Mouse (Mus musculus) MEL (cell line): ENCODE measurements around the gene Slc8a1. TPM values are rescaled to one million over a fixed set of nuclear protein-coding genes. Genes with fewer than 3 reads are reported as not detected.

Experiments
- DNase-seq: peaks from one replicate; pipeline ENCODE4 v3.0.0; 2011; ENCODE audit warnings: low read depth, low spot score
- H3K27ac ChIP-seq: 2 replicates; pipeline ENCODE4 v1.5.1; 2012; ENCODE audit warnings: low read depth, mild to moderate bottlenecking, control low read depth, low read length, moderate library complexity; ENCODE audit not compliant: control insufficient read depth
- H3K27me3 ChIP-seq, 2 experiments: fragments of 150-350 bp in 1 of 2; sonication (generic) in 1 of 2; 2 replicates each; pipeline ENCODE4 v1.6.1; 2012; ENCODE audit warnings: low read length in 2 of 2, mild to moderate bottlenecking in 2 of 2, improper control_type of control experiment in 1 of 2, moderate library complexity in 1 of 2; ENCODE audit not compliant: insufficient read depth in 2 of 2, control insufficient read depth in 1 of 2
- H3K36me3 ChIP-seq, 2 experiments: 2 replicates each; pipeline ENCODE4 v1.6.1; 2012 to 2014; ENCODE audit warnings: low read length in 2 of 2, improper control_type of control experiment in 1 of 2, inconsistent platforms in 1 of 2, mild to moderate bottlenecking in 1 of 2; ENCODE audit not compliant: insufficient read depth in 2 of 2, control insufficient read depth in 1 of 2
- H3K4me1 ChIP-seq, 2 experiments: fragments of 150-350 bp in 1 of 2; sonication (generic) in 1 of 2; 2 replicates each; pipeline ENCODE4 v1.6.1; 2012; ENCODE audit warnings: low read length in 2 of 2, improper control_type of control experiment in 1 of 2, mild to moderate bottlenecking in 1 of 2; ENCODE audit not compliant: insufficient read depth in 2 of 2, control insufficient read depth in 1 of 2
- H3K4me3 ChIP-seq, 2 experiments: fragments of 150-350 bp in 1 of 2; sonication (generic) in 1 of 2; 2 replicates each; pipeline ENCODE4 v1.5.1; 2012; ENCODE audit warnings: low read depth in 2 of 2, low read length in 2 of 2, mild to moderate bottlenecking in 2 of 2, moderate library complexity in 2 of 2, control low read depth in 1 of 2, improper control_type of control experiment in 1 of 2; ENCODE audit not compliant: control insufficient read depth in 1 of 2, insufficient read depth in 1 of 2
- H3K79me2 ChIP-seq: 2 replicates; pipeline ENCODE4 v1.6.1; 2012; ENCODE audit warnings: mild to moderate bottlenecking, low read length, moderate library complexity; ENCODE audit not compliant: control insufficient read depth, poor library complexity, insufficient read depth
- H3K9ac ChIP-seq: 2 replicates; pipeline ENCODE4 v1.6.1; 2012; ENCODE audit warnings: low read depth, mild to moderate bottlenecking, control low read depth, low read length, moderate library complexity; ENCODE audit not compliant: control insufficient read depth, poor library complexity, severe bottlenecking
- H3K9me3 ChIP-seq: fragments of 150-350 bp; sonication (generic); replicated peaks from 2 replicates; pipeline ENCODE4 v1.6.1; 2012; ENCODE audit warnings: mild to moderate bottlenecking, low read length, improper control_type of control experiment, moderate library complexity; ENCODE audit not compliant: insufficient read depth
- BHLHE40 ChIP-seq: IDR thresholded peaks from 2 replicates; pipeline ENCODE4 v1.6.1; 2012; ENCODE audit warnings: low read depth, mild to moderate bottlenecking, inconsistent platforms, low read length, improper control_type of control experiment, borderline replicate concordance
- CHD1 ChIP-seq: IDR thresholded peaks from 2 replicates; pipeline ENCODE4 v1.6.1; 2012; ENCODE audit warnings: low read depth, mild to moderate bottlenecking, inconsistent platforms, low read length, improper control_type of control experiment
- CHD2 ChIP-seq: IDR thresholded peaks from 2 replicates; pipeline ENCODE4 v1.6.1; 2011; ENCODE audit warnings: low read length, improper control_type of control experiment
- E2F4 ChIP-seq: IDR thresholded peaks from 2 replicates; pipeline ENCODE4 v1.6.1; 2011; ENCODE audit warnings: low read depth, low read length, improper control_type of control experiment, borderline replicate concordance
- GABPA ChIP-seq: IDR thresholded peaks from 2 replicates; pipeline ENCODE4 v1.6.1; 2012; ENCODE audit warnings: low read depth, mild to moderate bottlenecking, inconsistent platforms, low read length, improper control_type of control experiment, moderate library complexity
- GATA1 ChIP-seq: IDR thresholded peaks from 2 replicates; pipeline ENCODE4 v1.6.1; 2011; ENCODE audit warnings: low read depth, low read length, improper control_type of control experiment
- HCFC1 ChIP-seq: IDR thresholded peaks from 2 replicates; pipeline ENCODE4 v1.6.1; 2012; ENCODE audit warnings: low read depth, mild to moderate bottlenecking, inconsistent platforms, low read length, improper control_type of control experiment, moderate library complexity
- MAFK ChIP-seq: IDR thresholded peaks from 2 replicates; pipeline ENCODE4 v1.6.1; 2011; ENCODE audit warnings: low read depth, mild to moderate bottlenecking, low read length, improper control_type of control experiment, borderline replicate concordance
- MAX ChIP-seq: IDR thresholded peaks from 2 replicates; pipeline ENCODE4 v1.6.1; 2011; ENCODE audit warnings: low read length, improper control_type of control experiment
- MAZ ChIP-seq: IDR thresholded peaks from 2 replicates; pipeline ENCODE4 v1.6.1; 2012; ENCODE audit warnings: low read depth, mild to moderate bottlenecking, inconsistent platforms, low read length, improper control_type of control experiment
- MEF2A ChIP-seq: IDR thresholded peaks from 2 replicates; pipeline ENCODE4 v1.6.1; 2014; ENCODE audit warnings: low read depth, mild to moderate bottlenecking, inconsistent platforms, low read length, improper control_type of control experiment; ENCODE audit not compliant: poor library complexity, insufficient replicate concordance, severe bottlenecking; ENCODE audit errors: extremely low read depth
- MYC ChIP-seq: IDR thresholded peaks from 2 replicates; pipeline ENCODE4 v1.6.1; 2011; ENCODE audit warnings: low read depth, mild to moderate bottlenecking, low read length, improper control_type of control experiment, moderate library complexity
- NELFE ChIP-seq: IDR thresholded peaks from 2 replicates; pipeline ENCODE4 v1.6.1; 2011; ENCODE audit warnings: low read depth, low read length, improper control_type of control experiment
- NRF1 ChIP-seq: IDR thresholded peaks from 2 replicates; pipeline ENCODE4 v1.6.1; 2014; ENCODE audit warnings: low read depth, mild to moderate bottlenecking, inconsistent platforms, low read length, improper control_type of control experiment, moderate library complexity; ENCODE audit not compliant: poor library complexity, insufficient read depth, severe bottlenecking
- POLR2AphosphoS2 ChIP-seq: IDR thresholded peaks from 2 replicates; pipeline ENCODE4 v1.6.1; 2011; ENCODE audit warnings: low read length, improper control_type of control experiment
- RCOR1 ChIP-seq: IDR thresholded peaks from 2 replicates; pipeline ENCODE4 v1.6.1; 2012; ENCODE audit warnings: low read depth, mild to moderate bottlenecking, inconsistent platforms, low read length, improper control_type of control experiment
- SIN3A ChIP-seq: IDR thresholded peaks from 2 replicates; pipeline ENCODE4 v1.6.1; 2012; ENCODE audit warnings: low read length, improper control_type of control experiment, inconsistent platforms
- SMC3 ChIP-seq: IDR thresholded peaks from 2 replicates; pipeline ENCODE4 v1.6.1; 2011; ENCODE audit warnings: low read depth, low read length, improper control_type of control experiment
- TAL1 ChIP-seq: IDR thresholded peaks from 2 replicates; pipeline ENCODE4 v1.6.1; 2012; ENCODE audit warnings: mild to moderate bottlenecking, inconsistent platforms, low read length, moderate library complexity, mixed read lengths
- TBP ChIP-seq: IDR thresholded peaks from 2 replicates; pipeline ENCODE4 v1.8.0; 2011; ENCODE audit warnings: low read depth, low read length, improper control_type of control experiment
- USF1 ChIP-seq: IDR thresholded peaks from 2 replicates; pipeline ENCODE4 v1.6.1; 2014; ENCODE audit warnings: low read depth, mild to moderate bottlenecking, inconsistent platforms, low read length, improper control_type of control experiment, moderate library complexity
- ZC3H11A ChIP-seq: IDR thresholded peaks from 2 replicates; pipeline ENCODE4 v1.6.1; 2012; ENCODE audit warnings: low read depth, mild to moderate bottlenecking, inconsistent platforms, low read length, improper control_type of control experiment
- ZNF384 ChIP-seq: IDR thresholded peaks from 2 replicates; pipeline ENCODE4 v1.6.1; 2012; ENCODE audit warnings: low read depth, mild to moderate bottlenecking, inconsistent platforms, low read length, improper control_type of control experiment
- polyA plus RNA-seq, 2 experiments: library from polyadenylated mRNA; stranded (reverse) in 1 of 2; unstranded in 1 of 2; fragments of >175 nt in 1 of 2; fragments of >200 nt in 1 of 2; gene quantifications; 2 replicates each; pipeline versions ENCODE4 v1.2.1 to v1.2.4; 2012; ENCODE audit warnings: low replicate concordance in 2 of 2, low read depth in 1 of 2; ENCODE audit not compliant: insufficient read length in 2 of 2, insufficient read depth in 1 of 2, missing spikeins in 1 of 2
- total RNA-seq: library from RNA; depleted of rRNA; stranded (reverse); fragments of 300-350 nt; gene quantifications from 2 replicates; pipeline ENCODE4 v1.2.3, GENCODE M21; 2012

Slc8a1 gene
- total and polyA plus RNA-seq, 3 experiments = 0.86 to 1.0 TPM; not detected in 1

DNA sequence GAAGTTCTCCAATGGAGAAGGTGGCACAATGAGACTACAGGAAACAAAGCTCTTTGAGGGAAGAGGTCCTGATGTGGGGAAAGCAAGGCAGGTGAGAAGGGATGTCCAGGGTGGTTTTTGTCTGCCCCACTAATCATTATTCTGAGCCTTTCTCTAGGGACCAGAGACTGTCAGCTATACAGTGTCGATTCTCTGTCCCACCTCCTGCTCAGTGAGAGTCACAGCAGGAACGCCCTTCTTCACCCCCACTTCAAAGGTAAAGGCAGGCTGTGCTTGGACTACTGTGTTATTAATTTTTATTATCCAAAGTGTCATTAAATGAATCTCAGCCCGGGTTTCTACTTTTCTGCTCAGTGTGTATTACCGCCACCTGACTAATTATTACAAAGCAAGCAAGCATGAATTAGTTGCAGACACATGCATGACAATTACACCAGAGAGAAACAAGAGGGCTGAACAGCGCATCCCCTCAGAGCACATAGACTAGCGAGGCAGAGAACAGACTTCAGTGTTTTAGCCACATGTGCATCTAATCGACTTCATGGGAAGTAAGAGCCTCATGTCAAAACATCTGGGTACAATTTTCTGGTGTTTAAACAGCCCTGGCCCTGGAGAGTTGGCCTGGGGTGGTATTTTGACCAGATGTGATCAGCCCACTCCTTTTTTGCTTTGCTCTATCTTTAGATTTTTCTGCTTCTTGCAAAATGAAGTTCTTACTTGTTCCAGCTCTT is 402.0 kb downstream of the Slc8a1 start:
- H3K4me3 ChIP-seq = no peak overlapping the region
- H3K27ac ChIP-seq = no peak overlapping the region
- no peaks in the 10 kb centered on the region for H3K36me3 ChIP-seq
- TF ChIP-seq TBP (no peak), ZC3H11A (no peak), BHLHE40 (no peak), MAZ (no peak), ZNF384 (no peak), GABPA (no peak), MYC (no peak), SIN3A (no peak), NRF1 (no peak), HCFC1 (no peak), SMC3 (no peak), MAFK (no peak), MAX (no peak), USF1 (no peak), NELFE (no peak), E2F4 (no peak)
- H3K9me3 ChIP-seq = no peaks in the 10 kb centered on the region
- H3K79me2 ChIP-seq = no peaks in the 10 kb centered on the region
- DNase-seq = no peak
- no peak overlapping the region for H3K9ac ChIP-seq
- no peaks in the 10 kb centered on the region for H3K4me1 ChIP-seq
- H3K27me3 ChIP-seq = no peaks in the 10 kb centered on the region

DNA sequence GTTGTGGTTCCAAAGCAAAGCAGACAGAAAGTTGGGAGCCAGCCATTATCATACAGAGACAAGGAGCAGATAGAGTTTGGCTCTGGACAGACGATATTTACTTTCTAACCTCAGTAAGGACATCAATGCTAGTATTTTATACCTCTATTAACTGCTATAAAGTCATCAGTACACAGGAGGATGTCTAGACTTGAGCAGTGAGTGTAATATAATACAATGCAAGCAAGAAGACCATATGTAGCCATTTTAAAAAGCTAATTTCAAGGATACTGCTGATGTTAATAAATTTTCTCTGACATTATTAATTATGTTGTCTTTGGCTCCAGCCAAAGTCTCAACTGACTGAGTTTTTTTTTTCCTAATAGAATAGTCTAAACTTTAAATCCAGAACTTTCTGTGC is 402.7 kb downstream of the Slc8a1 start:
- Histone ChIP-seq H3K9me3 (no peaks in the 10 kb centered on the region), H3K9ac (no peak overlapping the region), H3K27ac (no peak overlapping the region), H3K79me2 (no peaks in the 10 kb centered on the region), H3K4me3 (no peak overlapping the region), H3K36me3 (no peaks in the 10 kb centered on the region), H3K4me1 (no peaks in the 10 kb centered on the region), H3K27me3 (no peaks in the 10 kb centered on the region)
- no peak for DNase-seq
- TF ChIP-seq CHD1 (no peak), RCOR1 (no peak), BHLHE40 (no peak), USF1 (no peak), MYC (no peak), CHD2 (no peak), NELFE (no peak), MEF2A (no peak), ZNF384 (no peak), GATA1 (no peak), TAL1 (no peak), POLR2AphosphoS2 (no peak)
- TF ChIP-seq, all 39 proteins: peak for 0
